Mouse (Mus musculus) monocyte, adult 2 months (primary cell): Measurements from ENCODE around the gene Scfd2.

Experiments used
- DNase-seq, 2 experiments: peaks; one replicate each; pipeline ENCODE4 v3.0.0; 2022; ENCODE audit warnings: low spot score in 2 of 2, low read depth in 1 of 2

Scfd2 gene

DNA sequence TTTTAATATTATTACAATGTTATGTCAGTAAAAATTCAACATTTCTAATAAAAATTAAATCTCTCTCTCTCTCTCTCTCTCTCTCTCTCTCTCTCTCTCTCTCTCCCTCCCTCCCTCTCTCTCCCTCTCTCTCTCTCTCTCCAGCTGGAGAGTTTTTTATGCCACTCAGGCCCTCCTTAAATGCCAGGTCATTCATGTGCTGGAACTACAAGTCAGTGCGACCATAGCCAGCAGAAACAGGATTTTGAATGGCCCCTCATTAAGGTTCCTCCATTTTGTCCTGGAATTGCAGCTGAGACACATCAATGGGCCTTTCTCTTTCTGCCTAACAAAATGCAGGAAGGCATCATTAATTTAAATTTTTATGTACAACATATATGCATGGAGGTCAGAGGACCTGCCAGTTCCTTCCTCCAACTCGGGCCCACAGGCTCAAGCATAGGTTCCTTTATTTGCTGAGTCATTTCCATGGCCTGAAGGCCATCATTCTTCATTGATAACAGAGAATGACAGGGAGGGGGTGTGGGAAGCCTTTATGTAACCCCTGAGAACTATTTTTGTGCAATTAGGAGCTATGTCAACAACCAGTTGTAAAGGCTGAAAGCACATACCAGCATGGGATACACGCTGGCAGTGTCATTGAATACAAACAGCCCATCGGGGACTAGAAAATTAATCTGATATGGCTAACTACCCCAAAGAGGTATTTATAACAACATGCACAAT, 165.4 kb downstream of the Scfd2 start:
- no peak for DNase-seq

- DNase-seq, result no peak
Measured at GRCm38 (mm10) chr5:74365408-74365807, 166.2 kb downstream of the Scfd2 start.

DNA sequence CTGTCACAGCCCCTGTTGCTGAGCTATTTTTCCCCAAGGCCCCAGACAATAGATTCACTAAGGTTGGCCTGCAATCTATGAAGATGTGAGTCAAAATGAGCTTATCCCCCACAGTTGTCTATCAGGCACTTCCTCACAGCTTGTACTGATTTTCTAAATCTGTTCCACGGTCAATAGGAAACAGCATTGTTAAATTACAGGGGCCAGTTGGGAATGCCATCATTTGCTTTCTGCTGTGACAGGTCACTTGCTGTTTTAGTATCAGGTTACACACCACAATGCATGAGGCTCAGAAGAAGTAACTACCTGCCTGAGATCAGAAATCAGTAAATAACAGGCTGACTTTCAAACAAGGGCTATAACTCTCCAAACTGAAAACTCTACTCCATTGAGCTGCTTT, 168.3 kb downstream of the Scfd2 start:
- no peak for DNase-seq

DNA sequence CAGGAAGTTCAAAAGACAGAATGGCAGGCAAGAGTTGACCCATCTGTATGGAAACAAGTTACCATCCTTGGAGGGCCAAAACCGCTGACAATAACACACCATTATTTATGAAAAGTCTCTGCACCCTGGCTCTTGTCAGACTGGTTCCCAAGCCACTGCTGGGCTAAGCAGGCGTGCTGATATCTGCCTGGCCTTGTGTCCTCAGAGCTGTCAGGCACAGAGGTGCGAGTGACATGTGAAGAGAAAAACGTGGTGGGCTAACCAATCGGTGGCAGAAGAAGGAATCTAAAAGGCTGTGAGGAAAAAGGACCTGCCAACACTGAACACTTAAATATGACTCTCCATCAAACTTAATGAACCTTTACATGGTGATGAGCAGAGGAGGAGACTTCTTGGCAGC, 170.0 kb downstream of the Scfd2 start:
- DNase-seq, result no peak

DNA sequence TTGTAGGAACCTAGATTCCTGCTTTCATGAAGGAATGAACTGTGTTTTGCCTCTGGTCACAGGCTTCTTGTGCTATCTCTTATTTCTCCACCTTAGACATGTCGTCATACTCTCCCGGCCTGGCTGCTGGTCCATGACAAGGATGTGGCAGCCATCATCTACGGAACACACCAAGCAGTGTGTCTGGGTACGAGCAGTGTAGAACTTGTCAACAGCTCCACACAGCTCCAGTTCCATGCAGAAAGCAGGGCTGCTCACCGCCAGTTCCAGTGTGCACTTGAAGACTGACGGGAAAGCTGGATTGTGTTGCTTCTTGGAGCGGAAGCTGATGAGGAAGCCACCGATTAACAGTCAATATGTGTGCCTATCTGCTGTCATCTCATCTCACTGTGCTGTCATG, 173.5 kb downstream of the Scfd2 start:
- DNase-seq, result no peak

DNA sequence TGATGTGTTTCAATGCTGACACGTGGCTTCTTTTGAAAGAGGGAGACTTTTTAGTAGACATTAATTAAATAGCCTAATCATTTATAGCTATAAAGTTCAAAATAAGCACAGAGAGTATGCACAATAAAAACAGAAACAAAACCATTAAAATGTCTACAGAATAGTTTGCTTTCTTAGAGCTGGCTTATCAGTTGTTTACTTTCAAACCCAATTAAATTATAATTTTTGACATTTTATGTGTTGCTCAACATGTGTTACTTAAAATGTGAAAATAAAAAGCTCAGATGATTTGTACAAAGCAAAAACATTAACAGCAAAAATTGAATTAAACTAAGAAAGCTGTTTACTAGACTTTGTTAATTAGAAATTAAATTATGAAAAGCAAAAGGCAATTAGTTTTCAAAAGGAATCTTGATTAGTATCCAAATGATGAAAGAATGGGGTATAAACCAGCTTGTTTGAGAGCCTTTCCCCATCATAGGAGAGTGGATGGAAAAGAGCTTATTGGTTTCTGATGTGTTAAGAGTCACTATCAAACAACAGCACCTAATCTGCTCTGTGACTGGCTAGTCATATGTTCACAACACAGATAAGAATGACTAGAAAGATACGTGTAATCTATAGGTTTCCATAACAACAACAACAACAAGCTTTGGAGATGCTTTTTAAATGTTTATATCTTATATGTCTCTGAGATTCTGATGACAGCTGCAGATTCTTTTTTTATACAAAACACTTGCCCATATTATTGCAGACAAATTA, 176.0 kb downstream of the Scfd2 start:
- no peak for DNase-seq

GRCm38 (mm10) chr5:74350909-74351308, 180.7 kb downstream of the Scfd2 start:
- no peak for DNase-seq

- DNase-seq, result no peak
Measured at GRCm38 (mm10) chr5:74348079-74348870, 183.3 kb downstream of the Scfd2 start.

- DNase-seq, result no peak
Measured at GRCm38 (mm10) chr5:74343045-74343444, 188.5 kb downstream of the Scfd2 start.

- no peak for DNase-seq
Measured at GRCm38 (mm10) chr5:74342557-74342956, 189.0 kb downstream of the Scfd2 start.

DNA sequence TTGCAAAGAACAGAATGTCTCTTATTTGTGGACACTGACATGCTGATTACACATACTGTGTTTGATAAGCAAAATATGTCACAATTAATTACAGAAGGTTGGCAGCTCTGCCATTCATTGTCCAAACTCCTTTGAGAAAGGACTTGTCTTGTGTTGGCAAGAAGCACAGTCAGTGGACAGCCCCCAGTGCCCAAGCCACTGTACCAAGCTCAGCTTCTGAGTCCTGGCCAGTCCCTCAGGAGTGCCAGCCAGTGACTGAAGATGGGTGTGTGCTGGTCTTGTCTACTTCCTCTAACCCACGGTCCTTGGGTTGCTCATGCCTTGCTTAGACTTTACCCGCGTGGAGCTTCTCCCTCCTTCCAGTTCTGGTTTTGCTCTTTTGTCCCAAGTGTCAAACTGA, 194.1 kb downstream of the Scfd2 start:
- no peak for DNase-seq

DNA sequence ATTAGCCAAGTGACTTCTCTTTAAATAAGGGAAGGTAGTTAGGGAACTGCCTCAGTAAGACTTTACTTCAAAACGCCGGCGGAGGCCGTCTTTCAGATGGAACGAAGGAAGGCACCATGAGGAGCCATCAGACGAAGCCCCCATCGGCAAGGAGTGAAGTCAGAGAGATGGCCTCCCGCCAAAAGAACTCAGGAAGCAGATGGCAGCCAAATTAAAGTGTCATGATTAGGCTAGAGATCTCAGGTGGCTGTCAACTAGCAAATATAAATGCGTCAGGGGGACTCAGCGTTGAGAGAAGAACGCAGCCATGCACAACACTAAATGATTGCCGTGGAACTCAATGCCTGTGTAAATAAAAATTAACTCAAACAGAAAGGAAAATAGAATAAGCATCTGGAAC, 194.8 kb downstream of the Scfd2 start:
- no peak for DNase-seq

- no peak for DNase-seq
Measured at GRCm38 (mm10) chr5:74333258-74333657, 198.3 kb downstream of the Scfd2 start.

DNA sequence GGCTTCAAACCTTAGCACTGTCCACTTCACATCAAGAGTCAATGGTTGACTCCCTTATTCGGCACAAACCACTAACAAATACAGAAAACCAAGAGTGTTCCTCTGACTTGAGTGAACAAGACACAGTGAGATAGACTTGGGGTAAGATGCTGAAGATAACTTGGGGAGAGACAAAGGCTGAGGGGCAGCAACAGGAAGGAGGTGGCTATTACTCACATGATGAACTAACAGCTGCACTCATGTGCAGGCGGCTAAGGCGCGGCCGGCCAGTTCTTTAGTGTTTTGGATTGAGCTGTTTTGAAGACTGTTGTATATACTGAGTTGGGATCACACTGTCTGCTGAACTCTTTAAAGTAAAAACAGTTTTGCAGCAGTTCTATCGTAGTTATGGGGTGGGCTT, 205.3 kb downstream of the Scfd2 start:
- no peak for DNase-seq

- DNase-seq, result no peak
Measured at GRCm38 (mm10) chr5:74321010-74321746, 210.4 kb downstream of the Scfd2 start.

GRCm38 (mm10) chr5:74319551-74319950, 212.0 kb downstream of the Scfd2 start:
- DNase-seq, result no peak

GRCm38 (mm10) chr5:74317174-74317573, 214.4 kb downstream of the Scfd2 start:
- DNase-seq, result no peak

GRCm38 (mm10) chr5:74316333-74316945, 215.1 kb downstream of the Scfd2 start:
- DNase-seq, result no peak

- DNase-seq, result no peak
Measured at GRCm38 (mm10) chr5:74315471-74316245, 215.9 kb downstream of the Scfd2 start.

DNA sequence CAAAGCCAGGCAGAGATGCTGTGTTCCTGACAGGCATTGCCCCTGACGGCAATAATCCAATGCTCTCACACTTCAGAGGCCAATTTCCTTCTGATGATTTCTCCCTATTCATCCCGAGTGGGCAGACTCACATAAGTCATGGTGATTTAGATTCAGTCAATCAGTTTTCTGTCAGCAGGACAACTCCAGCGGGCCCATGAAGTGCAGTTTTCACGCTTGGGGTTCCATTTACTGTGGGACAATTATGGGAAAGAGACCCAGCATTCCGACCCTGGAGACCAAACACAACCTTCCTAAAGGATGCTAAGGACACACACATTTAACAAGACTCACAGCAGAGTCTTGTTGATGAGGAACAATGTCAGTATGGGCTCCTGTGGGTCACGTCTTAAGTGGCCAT, 217.1 kb downstream of the Scfd2 start:
- no peak for DNase-seq
